ENCODE assay signal across 12 mouse cellular contexts in genomic region chr14:25510362-25510761, GRCm38 (mm10). TPM values are rescaled to one million over a fixed set of nuclear protein-coding genes. Genes with fewer than 3 reads are reported as not detected.
DNase-seq lines count a peak whose midpoint lies in the region; ATAC-seq and TF ChIP-seq lines count a peak whose summit lies in the region.
"Had no signal": no experiment of that assay in that cellular context is flagged by ENCODE, and none has a peak within 500 bp of the region (broad histone marks: within the 10 kb centered on the region; RNA-seq: fewer than 3 reads in every experiment).

No protein-coding gene starts in this region.

- H3K4me1 ChIP-seq in heart, embryonic 10.5 days: peaks cover 99% of the 10 kb centered on the region
- H3K4me1 ChIP-seq in lung, embryonic 14.5 days (ENCODE audit: insufficient read depth): peaks cover 36% of the 10 kb centered on the region
- H3K4me1 ChIP-seq in lung, adult 2 months (ENCODE audit: control insufficient read depth, insufficient read depth, low read length): peaks cover 41% of the 10 kb centered on the region
- peaks cover 90% of the 10 kb centered on the region for H3K4me1 ChIP-seq in hindbrain, embryonic 10.5 days (replicated peaks)
- peaks cover 76% of the 10 kb centered on the region for H3K4me1 ChIP-seq in limb, embryonic 15.5 days

- peaks cover 44% of the 10 kb centered on the region for H3K36me3 ChIP-seq in heart, embryonic 10.5 days
- peaks cover 22% of the 10 kb centered on the region; the same call in 1 of the 2 replicates for H3K36me3 ChIP-seq in lung, embryonic 14.5 days (ENCODE audit: insufficient read depth)
- peaks cover 73% of the 10 kb centered on the region for H3K36me3 ChIP-seq in hindbrain, embryonic 10.5 days
- peaks cover 54% of the 10 kb centered on the region for H3K36me3 ChIP-seq in limb, embryonic 15.5 days

- H3K9ac ChIP-seq in lung, embryonic 14.5 days: no peak overlapping the region
- no peak overlapping the region for H3K9ac ChIP-seq in limb, embryonic 15.5 days

- WGBS in heart, embryonic 10.5 days: 68% methylated on average over 3 of the region's 3 CpGs
- WGBS in lung, embryonic 14.5 days: 54% methylated on average over 3 of the region's 3 CpGs
- 60% methylated on average over 3 of the region's 3 CpGs for WGBS in lung, adult 2 months
- WGBS in hindbrain, embryonic 10.5 days: 74% methylated on average over 3 of the region's 3 CpGs
- whole genome bisulfite sequencing in limb, embryonic 15.5 days: 77% methylated on average over 3 of the region's 3 CpGs

- no peaks in the 10 kb centered on the region for H3K27me3 ChIP-seq in heart, embryonic 10.5 days (ENCODE audit: insufficient read depth, poor library complexity, severe bottlenecking)
- H3K27me3 ChIP-seq in lung, embryonic 14.5 days (ENCODE audit: insufficient read depth, low read length): no peaks in the 10 kb centered on the region
- no peaks in the 10 kb centered on the region for H3K27me3 ChIP-seq in hindbrain, embryonic 10.5 days (ENCODE audit: insufficient read depth, poor library complexity, severe bottlenecking)
- H3K27me3 ChIP-seq in limb, embryonic 15.5 days: no peaks in the 10 kb centered on the region
- H3K27me3 ChIP-seq: megakaryocyte, embryonic 14.5 days had no signal

- intact Hi-C loops in heart, postnatal 25 days (cut with DNase I): no loop called here
- intact Hi-C loops in left cerebral cortex, postnatal 10 days (cut with DNase I): no loop called here

- no peak for DNase-seq in heart, embryonic 10.5 days (ENCODE audit: low spot score)
- no peak for DNase-seq in heart, postnatal 25 days (ENCODE audit: low spot score)
- no peak for DNase-seq in lung, embryonic 14.5 days
- no peak for DNase-seq in lung, adult 2 months
- DNase-seq in hindbrain, embryonic 10.5 days (ENCODE audit: low spot score): no peak
- no peak for DNase-seq in left cerebral cortex, postnatal 10 days (ENCODE audit: extremely low spot score in 1 of 2, low spot score in 2 of 2)
- DNase-seq: right cerebral cortex, adult 18-20 months; thymus, adult 18-20 months had no signal

- no peak for TF ChIP-seq CTCF in lung, embryonic 14.5 days (IDR thresholded peaks at IDR 0.05; ENCODE audit: low read depth)
- no peak for TF ChIP-seq CTCF in lung, adult 2 months (IDR thresholded peaks at IDR 0.05; ENCODE audit: insufficient read depth, low read length)

- no peak for ATAC-seq in lung, embryonic 14.5 days (ENCODE audit: insufficient read depth)
- ATAC-seq in limb, embryonic 15.5 days (ENCODE audit: insufficient number of reproducible peaks, low FRiP score, low TSS enrichment, low read depth): no peak
- ATAC-seq in activated CD4-positive, CD25-positive, alpha-beta regulatory T cell, adult 4 months: no peak

- TF ChIP-seq POLR2A in lung, adult 2 months (IDR thresholded peaks at IDR 0.05; ENCODE audit: borderline replicate concordance, extremely low read depth, low read depth, low read length): no peak

- no peaks in the 10 kb centered on the region for H3K9me3 ChIP-seq in heart, embryonic 10.5 days
- no peaks in the 10 kb centered on the region for H3K9me3 ChIP-seq in lung, embryonic 14.5 days (ENCODE audit: low read depth, low read length)
- H3K9me3 ChIP-seq in hindbrain, embryonic 10.5 days: no peaks in the 10 kb centered on the region
- no peaks in the 10 kb centered on the region for H3K9me3 ChIP-seq in limb, embryonic 15.5 days
- H3K9me3 ChIP-seq: megakaryocyte, embryonic 14.5 days had no signal

- peak overlapping the region; percentile 71 for H3K27ac ChIP-seq in heart, embryonic 10.5 days
- H3K27ac ChIP-seq in lung, embryonic 14.5 days (ENCODE audit: low read depth): peak overlapping the region; percentile 46; the same call in 1 of the 2 replicates
- peak overlapping the region; percentile 73 for H3K27ac ChIP-seq in hindbrain, embryonic 10.5 days
- H3K27ac ChIP-seq in limb, embryonic 15.5 days: peak overlapping the region; percentile 43; the same call in 1 of the 2 replicates
- H3K27ac ChIP-seq: layer of hippocampus, adult 2 months had no signal

- H3K4me3 ChIP-seq in heart, embryonic 10.5 days: no peak overlapping the region
- H3K4me3 ChIP-seq in lung, embryonic 14.5 days (ENCODE audit: low read depth, low read length): no peak overlapping the region
- no peak overlapping the region for H3K4me3 ChIP-seq in lung, adult 2 months (replicated peaks; ENCODE audit: extremely low read depth, low read depth, low read length)
- no peak overlapping the region for H3K4me3 ChIP-seq in hindbrain, embryonic 10.5 days
- no peak overlapping the region for H3K4me3 ChIP-seq in limb, embryonic 15.5 days
- H3K4me3 ChIP-seq: layer of hippocampus, adult 2 months; megakaryocyte, embryonic 14.5 days had no signal

- no peak overlapping the region for H3K4me2 ChIP-seq in lung, embryonic 14.5 days
- no peak overlapping the region for H3K4me2 ChIP-seq in limb, embryonic 15.5 days

RNA-seq across cellular contexts. Expression of gene Zmiz1, which starts 51.4 kb away (rescaled TPM):
- 38.1 and 45.8 TPM in 2 replicates for polyA plus RNA-seq in heart, embryonic 10.5 days (2016; fragmentation: Nextera tagmentation; extraction: Ambion mirVana)
- 10 to 100 TPM; 40.2 to 49.9 TPM for total RNA-seq in heart, postnatal 25 days (2021)
- 33.5 TPM in 2 replicates for polyA plus RNA-seq in lung, embryonic 14.5 days (2014; fragmentation: Nextera tagmentation; extraction: Ambion mirVana)
- polyA plus RNA-seq in lung, adult 2 months (2012; rRNA removed): 51.6 and 52.6 TPM in 2 replicates
- 44.4 and 60.1 TPM in 2 replicates for polyA plus RNA-seq in hindbrain, embryonic 10.5 days (2016; fragmentation: Nextera tagmentation; extraction: Ambion mirVana)
- polyA plus RNA-seq in limb, embryonic 15.5 days (2015; fragmentation: Nextera tagmentation; extraction: Ambion mirVana): 41.9 and 50.5 TPM in 2 replicates
- 10 to 100 TPM; 23.8 to 27.9 TPM for polyA plus RNA-seq in activated CD4-positive, CD25-positive, alpha-beta regulatory T cell, adult 4 months (2017; shearing (Covaris generic))
- total RNA-seq in left cerebral cortex, postnatal 10 days (2021): 100 to 1,000 TPM; 105 to 106 TPM
